In the genomic region with DNA sequence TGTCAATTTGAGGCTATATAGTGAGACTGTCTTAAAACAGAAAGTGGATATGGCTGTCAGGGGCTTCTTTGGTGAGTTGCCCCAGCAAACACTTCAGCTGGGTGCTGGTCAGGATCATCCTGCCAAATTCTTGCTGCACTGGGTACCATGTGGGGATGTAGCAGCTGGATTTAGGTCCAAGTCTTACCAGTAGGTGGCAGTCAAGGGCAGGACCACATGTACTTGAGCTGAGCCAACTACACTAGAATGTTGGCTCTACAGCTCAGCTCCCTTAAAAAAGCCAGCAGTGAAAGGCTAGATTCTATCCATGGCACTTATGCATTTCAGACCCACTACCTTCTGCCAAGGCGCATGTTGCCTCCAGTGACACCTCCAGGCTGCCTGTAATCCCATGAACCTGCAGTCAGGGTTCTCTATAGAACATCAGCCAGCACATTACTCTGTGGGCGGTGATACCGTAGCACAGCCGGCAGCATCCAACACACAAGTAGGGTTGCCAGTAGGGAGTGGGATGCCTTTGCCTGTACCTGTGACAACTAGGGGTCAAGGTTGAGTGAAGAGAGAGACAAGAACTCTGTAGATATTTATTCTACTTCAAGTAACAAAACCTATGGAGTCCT, we compare ENCODE assay signal across 8 mouse cellular contexts. TPM values are rescaled to one million over a fixed set of nuclear protein-coding genes. Genes with fewer than 3 reads are reported as not detected.
A peak's percentile ranks its signal among the peaks of the same experiment; 100 is the strongest.
DNase-seq lines count a peak whose midpoint lies in the region; ATAC-seq and TF ChIP-seq lines count a peak whose summit lies in the region.

No protein-coding gene starts in this region.

- DNase-seq in MEL (ENCODE audit: low read depth, low spot score) = peak; percentile 85
- DNase-seq in brain, embryonic 18.5 days (ENCODE audit: low read depth, low spot score) = peak; percentile 20
- DNase-seq in heart, postnatal 36 days = peak; percentile 70 to 76
- DNase-seq in layer of hippocampus, adult 9-11 months = peak; percentile 69
- DNase-seq in lung, postnatal 0 days (ENCODE audit: low spot score) = peak; percentile 76
- peak; percentile 87 for DNase-seq in retina, embryonic 14.5 days (ENCODE audit: low spot score)
- peak; percentile 78 for DNase-seq in thymus, postnatal 4 days

- H3K4me2 ChIP-seq in forebrain, embryonic 12.5 days = no peak overlapping the region
- no peak overlapping the region for H3K4me2 ChIP-seq in lung, postnatal 0 days (replicated peaks; ENCODE audit: low read depth, low read length)

- 69% methylated on average over 4 of the region's 4 CpGs for WGBS in forebrain, embryonic 12.5 days
- WGBS in lung, postnatal 0 days = 72% methylated on average over 4 of the region's 4 CpGs

- peak; percentile 65 for TF ChIP-seq RAD21 in MEL (IDR thresholded peaks at IDR 0.05; ENCODE audit: low read depth, low read length)

- H3K4me1 ChIP-seq in MEL (ENCODE audit: control insufficient read depth in 1 of 2, insufficient read depth in 2 of 2, low read length in 2 of 2) = no peaks in the 10 kb centered on the region
- H3K4me1 ChIP-seq in forebrain, embryonic 12.5 days = peaks cover 12% of the 10 kb centered on the region
- H3K4me1 ChIP-seq in lung, postnatal 0 days (ENCODE audit: insufficient read depth, low read depth, low read length) = no peaks in the 10 kb centered on the region

- H3K9ac ChIP-seq in MEL (ENCODE audit: control insufficient read depth, low read depth, low read length, poor library complexity, severe bottlenecking) = no peak overlapping the region
- no peak overlapping the region for H3K9ac ChIP-seq in forebrain, embryonic 12.5 days
- H3K9ac ChIP-seq in lung, postnatal 0 days (replicated peaks; ENCODE audit: low read depth) = no peak overlapping the region

- no peak for TF ChIP-seq EP300 in MEL (IDR thresholded peaks at IDR 0.05; ENCODE audit: low read depth in 1 of 2, low read length in 2 of 2)
- TF ChIP-seq EP300 in lung, postnatal 0 days (IDR thresholded peaks at IDR 0.05) = no peak

- intact Hi-C loops in heart, postnatal 36 days (cut with DNase I) = loop anchor here (1.0 kb wide), 1 partner anchor 88 kb away; no protein-coding TSS in a partner anchor

- peak; percentile 70; the same call in 1 of the 2 replicates for ATAC-seq in forebrain, embryonic 12.5 days (ENCODE audit: low FRiP score)
- peak; percentile 80 for ATAC-seq in lung, postnatal 0 days

- no peak for TF ChIP-seq POLR2A in MEL (IDR thresholded peaks at IDR 0.05; ENCODE audit: control insufficient read depth in 1 of 2, insufficient read depth in 1 of 2, low read depth in 1 of 2, low read length in 2 of 2, poor library complexity in 1 of 2)

- H3K27me3 ChIP-seq in MEL (ENCODE audit: control insufficient read depth in 1 of 2, insufficient read depth in 2 of 2, low read length in 2 of 2) = no peaks in the 10 kb centered on the region
- H3K27me3 ChIP-seq in forebrain, embryonic 12.5 days = no peaks in the 10 kb centered on the region
- no peaks in the 10 kb centered on the region for H3K27me3 ChIP-seq in lung, postnatal 0 days (replicated peaks; ENCODE audit: insufficient read depth, low read length)

- no peaks in the 10 kb centered on the region for H3K79me2 ChIP-seq in MEL (ENCODE audit: control insufficient read depth, insufficient read depth, low read length, poor library complexity)

- no peak overlapping the region for H3K4me3 ChIP-seq in MEL (ENCODE audit: control insufficient read depth in 1 of 2, insufficient read depth in 1 of 2, low read depth in 2 of 2, low read length in 2 of 2)
- no peak overlapping the region for H3K4me3 ChIP-seq in forebrain, embryonic 12.5 days (replicated peaks)
- H3K4me3 ChIP-seq in lung, postnatal 0 days (ENCODE audit: low read depth, low read length) = no peak overlapping the region

- TF ChIP-seq CTCF in MEL (IDR thresholded peaks at IDR 0.05 in 2 of 3, conservative IDR thresholded peaks at IDR 0.05 in 1 of 3; ENCODE audit: control insufficient read depth in 1 of 3, insufficient read depth in 1 of 3, low read depth in 2 of 3, low read length in 3 of 3, poor library complexity in 1 of 3, severe bottlenecking in 1 of 3) = peak; percentile 73 to 86 (median 85)
- TF ChIP-seq CTCF in lung, postnatal 0 days (IDR thresholded peaks at IDR 0.05) = peak; percentile 90

- H3K27ac ChIP-seq in MEL (ENCODE audit: control insufficient read depth, low read depth, low read length) = no peak overlapping the region
- no peak overlapping the region for H3K27ac ChIP-seq in forebrain, embryonic 12.5 days
- no peak overlapping the region for H3K27ac ChIP-seq in lung, postnatal 0 days (ENCODE audit: low read length)

- peaks cover 0 to 3% of the 10 kb centered on the region in 2 experiments; a peak in 1 of 4 replicates for H3K36me3 ChIP-seq in MEL (ENCODE audit: control insufficient read depth in 1 of 2, insufficient read depth in 2 of 2, low read length in 2 of 2)
- peaks cover 21% of the 10 kb centered on the region for H3K36me3 ChIP-seq in forebrain, embryonic 12.5 days (replicated peaks)
- 0 out of 2 replicates have a peak, but pooled peaks cover 7% of the 10 kb centered on the region for H3K36me3 ChIP-seq in lung, postnatal 0 days (ENCODE audit: insufficient read depth, low read length)

- H3K9me3 ChIP-seq in MEL (replicated peaks; ENCODE audit: insufficient read depth, low read length) = no peaks in the 10 kb centered on the region
- H3K9me3 ChIP-seq in forebrain, embryonic 12.5 days = no peaks in the 10 kb centered on the region
- H3K9me3 ChIP-seq in lung, postnatal 0 days (ENCODE audit: low read length) = no peaks in the 10 kb centered on the region

TF ChIP-seq in MEL, 35 proteins besides CTCF, POLR2A, EP300 and RAD21 (continues in another document):
- TF ChIP-seq NELFE (IDR thresholded peaks at IDR 0.05; ENCODE audit: low read depth, low read length) (no peak), POLR2AphosphoS2 (IDR thresholded peaks at IDR 0.05; ENCODE audit: low read length) (no peak), ZKSCAN1 (IDR thresholded peaks at IDR 0.05; ENCODE audit: low read depth, low read length) (no peak), HCFC1 (IDR thresholded peaks at IDR 0.05; ENCODE audit: low read depth, low read length) (no peak), ZNF384 (IDR thresholded peaks at IDR 0.05; ENCODE audit: low read depth, low read length) (no peak), USF2 (IDR thresholded peaks at IDR 0.05; ENCODE audit: borderline replicate concordance in 1 of 2, insufficient read depth in 1 of 2, low read depth in 1 of 2, low read length in 2 of 2) (no peak), ETS1 (IDR thresholded peaks at IDR 0.05; ENCODE audit: low read depth, low read length) (no peak), ELF1 (IDR thresholded peaks at IDR 0.05; ENCODE audit: low read depth, low read length) (no peak), ZC3H11A (IDR thresholded peaks at IDR 0.05; ENCODE audit: low read depth, low read length) (peak; percentile 52), KAT2A (conservative IDR thresholded peaks at IDR 0.05; ENCODE audit: low read depth, low read length) (no peak), TAL1 (IDR thresholded peaks at IDR 0.05; ENCODE audit: low read length) (no peak), SIN3A (IDR thresholded peaks at IDR 0.05; ENCODE audit: low read length) (no peak), TBP (IDR thresholded peaks at IDR 0.05; ENCODE audit: low read depth, low read length) (no peak), GATA1 (IDR thresholded peaks at IDR 0.05; ENCODE audit: low read depth, low read length) (no peak), RCOR1 (IDR thresholded peaks at IDR 0.05; ENCODE audit: low read depth, low read length) (no peak), MAX (IDR thresholded peaks at IDR 0.05; ENCODE audit: low read length) (peak; percentile 82), E2F4 (IDR thresholded peaks at IDR 0.05; ENCODE audit: borderline replicate concordance, low read depth, low read length) (no peak), MXI1 (IDR thresholded peaks at IDR 0.05; ENCODE audit: low read depth, low read length) (no peak), MAZ (IDR thresholded peaks at IDR 0.05; ENCODE audit: low read depth, low read length) (no peak), MYB (IDR thresholded peaks at IDR 0.05; ENCODE audit: low read depth, low read length) (no peak), CHD2 (IDR thresholded peaks at IDR 0.05; ENCODE audit: low read length) (no peak), ZMIZ1 (IDR thresholded peaks at IDR 0.05; ENCODE audit: low read depth, low read length) (no peak), SMC3 (IDR thresholded peaks at IDR 0.05; ENCODE audit: low read depth, low read length) (peak; percentile 83)

RNA-seq across cellular contexts. Expression of a gene that starts 15.0 kb away (rescaled TPM):
- total RNA-seq in MEL (2012; rRNA removed) = not detected in 2 replicates
- polyA plus RNA-seq in MEL (2012; ENCODE audit: insufficient read depth in 1 of 2, insufficient read length in 2 of 2, low read depth in 1 of 2, low replicate concordance in 2 of 2, missing spikeins in 1 of 2) = not detected
- polyA plus RNA-seq in forebrain, embryonic 12.5 days (2016; fragmentation: Nextera tagmentation; extraction: Ambion mirVana) = 0.15 and 0.26 TPM in 2 replicates
- under 1 TPM in 1 of 2 experiments, not detected in 1; 0.25 TPM for total RNA-seq in heart, postnatal 36 days (2021)
- polyA plus RNA-seq in lung, postnatal 0 days (2015; fragmentation: Nextera tagmentation; extraction: Ambion mirVana) = not detected in 2 replicates

RNA-seq across cellular contexts. Expression of a gene that starts 52.3 kb away (rescaled TPM):
- 27.9 and 30.1 TPM in 2 replicates for total RNA-seq in MEL (2012; rRNA removed)
- 10 to 100 TPM; 17.8 to 35.1 TPM for polyA plus RNA-seq in MEL (2012; ENCODE audit: insufficient read depth in 1 of 2, insufficient read length in 2 of 2, low read depth in 1 of 2, low replicate concordance in 2 of 2, missing spikeins in 1 of 2)
- polyA plus RNA-seq in forebrain, embryonic 12.5 days (2016; fragmentation: Nextera tagmentation; extraction: Ambion mirVana) = 42.2 and 42.7 TPM in 2 replicates
- 10 to 100 TPM; 24.4 to 29.0 TPM for total RNA-seq in heart, postnatal 36 days (2021)
- 14.9 and 16.3 TPM in 2 replicates for polyA plus RNA-seq in lung, postnatal 0 days (2015; fragmentation: Nextera tagmentation; extraction: Ambion mirVana)

RNA-seq across cellular contexts. Expression of a gene that starts 52.4 kb away (rescaled TPM):
- 42.7 and 52.8 TPM in 2 replicates for total RNA-seq in MEL (2012; rRNA removed)
- 10 to 100 TPM in 1 of 2 experiments, not detected in 1; 65.5 TPM for polyA plus RNA-seq in MEL (2012; ENCODE audit: insufficient read depth in 1 of 2, insufficient read length in 2 of 2, low read depth in 1 of 2, low replicate concordance in 2 of 2, missing spikeins in 1 of 2)
- polyA plus RNA-seq in forebrain, embryonic 12.5 days (2016; fragmentation: Nextera tagmentation; extraction: Ambion mirVana) = 52.0 and 54.7 TPM in 2 replicates
- 10 to 100 TPM; 59.4 to 60.5 TPM for total RNA-seq in heart, postnatal 36 days (2021)
- 38.7 and 38.8 TPM in 2 replicates for polyA plus RNA-seq in lung, postnatal 0 days (2015; fragmentation: Nextera tagmentation; extraction: Ambion mirVana)

RNA-seq across cellular contexts. Expression of a gene that starts 59.9 kb away (rescaled TPM):
- 0.10 and 0.15 TPM in 2 replicates for total RNA-seq in MEL (2012; rRNA removed)
- polyA plus RNA-seq in MEL (2012; ENCODE audit: insufficient read depth in 1 of 2, insufficient read length in 2 of 2, low read depth in 1 of 2, low replicate concordance in 2 of 2, missing spikeins in 1 of 2) = under 1 TPM in 1 of 2 experiments, not detected in 1; 0.56 TPM
- 25.7 and 28.6 TPM in 2 replicates for polyA plus RNA-seq in forebrain, embryonic 12.5 days (2016; fragmentation: Nextera tagmentation; extraction: Ambion mirVana)
- under 1 TPM in 1 of 2 experiments, not detected in 1; 0.47 TPM for total RNA-seq in heart, postnatal 36 days (2021)
- 0.30 and 0.33 TPM in 2 replicates for polyA plus RNA-seq in lung, postnatal 0 days (2015; fragmentation: Nextera tagmentation; extraction: Ambion mirVana)

Comparison
In these comparisons a context has a peak if more than half of its experiments do, and no peak if none do; other contexts are left out.
1. DNase-seq: peak in every context shown above with its lines; median percentile 87 in retina, embryonic 14.5 days; 85 in MEL; 78 in thymus, postnatal 4 days; 76 in lung, postnatal 0 days; 73 in heart, postnatal 36 days; 69 in layer of hippocampus, adult 9-11 months; 20 in brain, embryonic 18.5 days.